Mouse (Mus musculus): ENCODE data around the gene Anapc15-ps. TPM values are rescaled to one million over a fixed set of nuclear protein-coding genes. Genes with fewer than 3 reads are reported as not detected.

The Anapc15-ps gene
- polyA plus RNA-seq, 1 experiment from 2014 or later: not detected

- DNase-seq (no peak), ATAC-seq (ENCODE audit: low FRiP score, low TSS enrichment) (no peak)
- no peak overlapping the region for H3K27ac ChIP-seq (replicated peaks; ENCODE audit: low read depth, low read length)
- no peak overlapping the region for H3K4me3 ChIP-seq (replicated peaks; ENCODE audit: low read depth, low read length)
- no peaks in the 10 kb centered on the region for H3K9me3 ChIP-seq (ENCODE audit: control insufficient read depth, low read length)
- 66% methylated on average over 8 of the region's 8 CpGs for WGBS
- H3K9ac ChIP-seq (replicated peaks; ENCODE audit: low read length): no peak overlapping the region
- H3K4me2 ChIP-seq (ENCODE audit: low read length): no peak overlapping the region
- no peaks in the 10 kb centered on the region for H3K36me3 ChIP-seq (ENCODE audit: control insufficient read depth, insufficient read depth, low read length)
- H3K27me3 ChIP-seq (ENCODE audit: control insufficient read depth, insufficient read depth, low read length): no peaks in the 10 kb centered on the region
- 0 out of 2 replicates have a peak, but pooled peaks cover 2% of the 10 kb centered on the region for H3K4me1 ChIP-seq (ENCODE audit: control insufficient read depth, insufficient read depth, low read length)
These were observed 36.8 kb upstream of the Anapc15-ps start for GRCm38 (mm10) chr10:95709903-95710660.

GRCm38 (mm10) chr10:95709143-95709880 is 36.1 kb upstream of the Anapc15-ps start:
- no peak overlapping the region for H3K27ac ChIP-seq (replicated peaks; ENCODE audit: low read depth, low read length)
- 79% methylated on average over 10 of the region's 10 CpGs for WGBS

DNA sequence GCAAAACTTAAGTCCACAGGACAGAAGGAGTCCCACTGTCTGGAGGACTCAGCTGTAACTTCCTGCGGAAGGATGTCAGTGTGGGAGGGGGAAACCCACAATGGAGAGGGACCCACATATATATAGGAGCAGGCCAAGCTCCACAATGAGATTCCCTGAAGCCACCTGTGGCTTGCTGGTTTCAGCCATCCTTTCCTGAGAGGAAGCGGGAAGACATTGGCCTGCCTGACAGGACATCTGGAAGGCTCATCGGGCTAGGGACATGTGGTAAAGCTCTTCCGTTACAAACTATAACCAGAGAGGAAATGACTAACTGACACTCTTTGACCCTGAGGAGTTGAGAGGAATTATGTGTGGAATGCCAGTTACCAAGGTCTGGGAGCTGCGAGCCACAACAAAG is 34.8 kb upstream of the Anapc15-ps start:
- Histone ChIP-seq H3K4me1 (ENCODE audit: control insufficient read depth, insufficient read depth, low read length) (0 out of 2 replicates have a peak, but pooled peaks cover 2% of the 10 kb centered on the region), H3K9me3 (ENCODE audit: control insufficient read depth, low read length) (no peaks in the 10 kb centered on the region), H3K9ac (replicated peaks; ENCODE audit: low read length) (no peak overlapping the region), H3K4me2 (ENCODE audit: low read length) (no peak overlapping the region), H3K27me3 (ENCODE audit: control insufficient read depth, insufficient read depth, low read length) (no peaks in the 10 kb centered on the region), H3K27ac (replicated peaks; ENCODE audit: low read depth, low read length) (no peak overlapping the region), H3K36me3 (ENCODE audit: control insufficient read depth, insufficient read depth, low read length) (no peaks in the 10 kb centered on the region), H3K4me3 (replicated peaks; ENCODE audit: low read depth, low read length) (no peak overlapping the region)
- DNase-seq (no peak), ATAC-seq (ENCODE audit: low FRiP score, low TSS enrichment) (no peak)
- WGBS: 92% methylated on average over 5 of the region's 5 CpGs

More at GRCm38 (mm10) chr10:95709143-95709880, 36.1 kb upstream of the Anapc15-ps start:
- Histone ChIP-seq H3K4me1 (ENCODE audit: control insufficient read depth, insufficient read depth, low read length) (0 out of 2 replicates have a peak, but pooled peaks cover 2% of the 10 kb centered on the region), H3K4me2 (ENCODE audit: low read length) (no peak overlapping the region), H3K9me3 (ENCODE audit: control insufficient read depth, low read length) (no peaks in the 10 kb centered on the region), H3K36me3 (ENCODE audit: control insufficient read depth, insufficient read depth, low read length) (no peaks in the 10 kb centered on the region), H3K27me3 (ENCODE audit: control insufficient read depth, insufficient read depth, low read length) (no peaks in the 10 kb centered on the region), H3K4me3 (replicated peaks; ENCODE audit: low read depth, low read length) (no peak overlapping the region), H3K9ac (replicated peaks; ENCODE audit: low read length) (no peak overlapping the region)
- DNase-seq (no peak), ATAC-seq (ENCODE audit: low FRiP score, low TSS enrichment) (no peak)

DNA sequence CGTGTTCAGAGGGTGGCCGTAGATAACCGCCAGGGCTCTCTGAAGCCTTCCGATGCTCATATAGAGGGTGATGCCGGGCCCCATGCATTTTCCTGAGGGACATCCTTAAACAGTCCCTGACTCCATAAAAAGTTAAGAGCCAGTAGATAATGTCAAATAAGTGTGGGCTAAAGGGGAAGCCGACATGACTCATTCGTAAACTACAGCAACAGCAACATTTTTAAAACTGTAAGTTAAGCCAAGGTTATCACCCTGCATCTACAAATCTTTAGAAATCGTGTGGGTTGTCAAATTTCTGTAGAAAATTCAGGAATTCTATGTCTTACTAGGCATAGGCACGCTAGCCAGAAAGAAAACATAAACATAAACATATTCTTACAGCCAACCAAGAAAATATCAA is 33.6 kb upstream of the Anapc15-ps start:
- DNase-seq: no peak
- WGBS: 88% methylated on average over 9 of the region's 9 CpGs
- H3K9me3 ChIP-seq (ENCODE audit: control insufficient read depth, low read length): no peaks in the 10 kb centered on the region
- no peak for ATAC-seq (ENCODE audit: low FRiP score, low TSS enrichment)
- no peaks in the 10 kb centered on the region for H3K27me3 ChIP-seq (ENCODE audit: control insufficient read depth, insufficient read depth, low read length)
- H3K4me3 ChIP-seq (replicated peaks; ENCODE audit: low read depth, low read length): no peak overlapping the region
- H3K27ac ChIP-seq (replicated peaks; ENCODE audit: low read depth, low read length): no peak overlapping the region
- no peak overlapping the region for H3K9ac ChIP-seq (replicated peaks; ENCODE audit: low read length)
- H3K4me2 ChIP-seq (ENCODE audit: low read length): no peak overlapping the region
- no peaks in the 10 kb centered on the region for H3K36me3 ChIP-seq (ENCODE audit: control insufficient read depth, insufficient read depth, low read length)
- 0 out of 2 replicates have a peak, but pooled peaks cover 2% of the 10 kb centered on the region for H3K4me1 ChIP-seq (ENCODE audit: control insufficient read depth, insufficient read depth, low read length)

DNA sequence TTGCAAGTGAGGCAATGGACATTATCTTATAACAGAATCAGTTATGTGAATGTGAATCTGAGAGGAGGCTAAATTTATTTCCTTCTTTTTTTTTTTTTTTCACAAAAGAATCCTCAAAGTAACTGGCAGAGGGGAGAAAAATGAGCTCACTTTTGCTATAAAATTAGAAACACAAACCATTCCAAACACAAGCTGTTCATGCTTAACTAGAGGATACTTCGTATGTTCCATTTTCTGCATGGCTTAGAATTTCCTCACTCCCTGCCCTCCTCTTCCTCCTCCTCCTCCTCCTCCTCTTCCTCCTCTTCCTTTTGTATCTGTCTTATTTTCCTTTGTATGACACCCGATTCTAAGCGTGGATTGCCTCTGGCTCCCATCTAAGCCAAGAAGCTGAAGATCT is 32.5 kb upstream of the Anapc15-ps start:
- WGBS: 83% methylated on average over 3 of the region's 3 CpGs
- ATAC-seq (ENCODE audit: low FRiP score, low TSS enrichment): no peak
- Histone ChIP-seq H3K9ac (replicated peaks; ENCODE audit: low read length) (no peak overlapping the region), H3K27ac (replicated peaks; ENCODE audit: low read depth, low read length) (no peak overlapping the region), H3K36me3 (ENCODE audit: control insufficient read depth, insufficient read depth, low read length) (no peaks in the 10 kb centered on the region), H3K4me1 (ENCODE audit: control insufficient read depth, insufficient read depth, low read length) (0 out of 2 replicates have a peak, but pooled peaks cover 2% of the 10 kb centered on the region), H3K4me3 (replicated peaks; ENCODE audit: low read depth, low read length) (no peak overlapping the region), H3K27me3 (ENCODE audit: control insufficient read depth, insufficient read depth, low read length) (no peaks in the 10 kb centered on the region), H3K4me2 (ENCODE audit: low read length) (no peak overlapping the region), H3K9me3 (ENCODE audit: control insufficient read depth, low read length) (no peaks in the 10 kb centered on the region)
- DNase-seq: no peak

DNA sequence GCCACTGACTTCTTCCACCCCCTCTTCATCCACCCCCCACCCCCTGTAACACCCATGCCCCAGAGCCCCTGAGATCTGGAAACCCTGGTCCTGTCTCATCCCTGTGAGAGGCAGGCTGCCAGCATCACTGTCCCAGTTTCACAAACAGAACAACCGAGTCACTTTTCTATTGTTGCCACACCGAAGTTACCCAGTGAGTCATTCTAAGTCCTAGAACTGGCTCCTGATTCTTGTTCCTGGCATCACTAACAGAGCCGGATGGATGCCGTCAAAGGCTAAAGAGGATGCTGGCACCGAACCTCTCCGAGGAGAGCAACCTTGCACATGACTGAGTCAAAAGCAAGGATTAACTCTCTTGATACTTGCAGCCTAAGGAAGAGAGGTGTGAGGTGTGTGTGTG is 31.6 kb upstream of the Anapc15-ps start:
- H3K27me3 ChIP-seq (ENCODE audit: control insufficient read depth, insufficient read depth, low read length): no peaks in the 10 kb centered on the region
- H3K9me3 ChIP-seq (ENCODE audit: control insufficient read depth, low read length): no peaks in the 10 kb centered on the region
- no peak overlapping the region for H3K4me2 ChIP-seq (ENCODE audit: low read length)
- H3K9ac ChIP-seq (replicated peaks; ENCODE audit: low read length): no peak overlapping the region
- 94% methylated on average over 6 of the region's 6 CpGs for WGBS
- H3K4me1 ChIP-seq (ENCODE audit: control insufficient read depth, insufficient read depth, low read length): 0 out of 2 replicates have a peak, but pooled peaks cover 2% of the 10 kb centered on the region
- no peaks in the 10 kb centered on the region for H3K36me3 ChIP-seq (ENCODE audit: control insufficient read depth, insufficient read depth, low read length)
- no peak overlapping the region for H3K4me3 ChIP-seq (replicated peaks; ENCODE audit: low read depth, low read length)
- no peak for DNase-seq
- no peak for ATAC-seq (ENCODE audit: low FRiP score, low TSS enrichment)
- H3K27ac ChIP-seq (replicated peaks; ENCODE audit: low read depth, low read length): no peak overlapping the region

DNA sequence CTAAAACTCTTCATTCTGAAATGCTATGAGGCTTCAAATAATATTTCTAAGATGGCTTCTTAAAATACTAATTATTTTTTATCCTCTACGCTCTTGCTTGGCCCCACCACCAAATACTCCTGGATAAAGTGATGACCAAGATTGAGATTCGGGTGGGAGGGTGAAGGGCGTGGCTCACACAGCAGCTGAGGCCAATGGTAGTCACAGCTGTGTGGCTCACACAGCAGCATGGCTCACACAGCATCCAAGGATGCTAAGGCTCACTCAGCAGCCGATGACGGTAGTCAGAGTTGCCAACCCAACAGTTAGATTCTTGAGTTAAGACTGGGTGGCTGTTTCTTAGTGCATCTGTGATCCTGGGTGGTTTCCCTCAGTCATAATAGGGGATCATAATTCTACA is 30.5 kb upstream of the Anapc15-ps start:
- Histone ChIP-seq H3K36me3 (ENCODE audit: control insufficient read depth, insufficient read depth, low read length) (no peaks in the 10 kb centered on the region), H3K4me1 (ENCODE audit: control insufficient read depth, insufficient read depth, low read length) (no peaks in the 10 kb centered on the region), H3K9me3 (ENCODE audit: control insufficient read depth, low read length) (no peaks in the 10 kb centered on the region), H3K27me3 (ENCODE audit: control insufficient read depth, insufficient read depth, low read length) (no peaks in the 10 kb centered on the region), H3K9ac (replicated peaks; ENCODE audit: low read length) (no peak overlapping the region), H3K27ac (replicated peaks; ENCODE audit: low read depth, low read length) (no peak overlapping the region), H3K4me3 (replicated peaks; ENCODE audit: low read depth, low read length) (no peak overlapping the region), H3K4me2 (ENCODE audit: low read length) (no peak overlapping the region)
- WGBS: 94% methylated on average over 5 of the region's 5 CpGs
- no peak for DNase-seq
- no peak for ATAC-seq (ENCODE audit: low FRiP score, low TSS enrichment)

DNA sequence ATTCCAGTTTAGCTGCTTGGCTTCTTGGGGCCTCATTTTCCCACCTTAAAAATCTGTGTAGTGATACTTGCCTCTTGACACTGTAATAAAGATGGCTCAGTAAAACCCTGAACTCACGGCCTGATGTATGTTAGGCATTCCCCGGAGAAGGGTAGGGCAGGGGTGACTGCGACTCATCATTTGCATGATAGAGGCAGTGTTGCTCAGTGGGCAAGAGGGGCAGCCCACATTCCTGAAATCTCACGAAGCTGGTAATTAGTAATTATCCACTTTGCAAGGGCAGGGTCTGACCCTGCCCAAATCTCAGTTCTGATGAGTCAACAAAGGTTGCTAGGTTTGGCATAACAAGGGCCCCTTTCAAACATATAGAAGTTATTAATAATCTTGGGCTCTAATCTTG is 27.2 kb upstream of the Anapc15-ps start:
- no peak for ATAC-seq (ENCODE audit: low FRiP score, low TSS enrichment)
- 63% methylated on average over 4 of the region's 4 CpGs for WGBS
- H3K27me3 ChIP-seq (ENCODE audit: control insufficient read depth, insufficient read depth, low read length): no peaks in the 10 kb centered on the region
- no peaks in the 10 kb centered on the region for H3K36me3 ChIP-seq (ENCODE audit: control insufficient read depth, insufficient read depth, low read length)
- no peaks in the 10 kb centered on the region for H3K4me1 ChIP-seq (ENCODE audit: control insufficient read depth, insufficient read depth, low read length)
- H3K9ac ChIP-seq (replicated peaks; ENCODE audit: low read length): no peak overlapping the region
- no peak overlapping the region for H3K27ac ChIP-seq (replicated peaks; ENCODE audit: low read depth, low read length)
- no peak overlapping the region for H3K4me2 ChIP-seq (ENCODE audit: low read length)
- DNase-seq: no peak
- no peak overlapping the region for H3K4me3 ChIP-seq (replicated peaks; ENCODE audit: low read depth, low read length)
- H3K9me3 ChIP-seq (ENCODE audit: control insufficient read depth, low read length): no peaks in the 10 kb centered on the region
